Mouse (Mus musculus) MEL (cell line): ENCODE measurements at regions not wholly inside any gene's neighbourhood (a gene's known extent, or its start where the extent isn't known, plus 50 kb on each side); places are given as distances from the start of the nearest gene placed in this dataset.

ENCODE experiments used
- CHD1 ChIP-seq: IDR thresholded peaks from 2 replicates; pipeline ENCODE4 v1.6.1; 2012; ENCODE audit warnings: low read depth, mild to moderate bottlenecking, inconsistent platforms, low read length, improper control_type of control experiment
- CTCF ChIP-seq, 3 experiments: IDR thresholded peaks in 2 of 3; conservative IDR thresholded peaks in 1 of 3; 2 replicates each; pipeline ENCODE4 v1.5.1; 2011 to 2012; ENCODE audit warnings: low read length in 3 of 3, low read depth in 2 of 3, mild to moderate bottlenecking in 2 of 3, improper control_type of control experiment in 1 of 3, inconsistent platforms in 1 of 3, mixed read lengths in 1 of 3, moderate library complexity in 1 of 3; ENCODE audit not compliant: control insufficient read depth in 1 of 3, insufficient read depth in 1 of 3, poor library complexity in 1 of 3, severe bottlenecking in 1 of 3
- HCFC1 ChIP-seq: IDR thresholded peaks from 2 replicates; pipeline ENCODE4 v1.6.1; 2012; ENCODE audit warnings: low read depth, mild to moderate bottlenecking, inconsistent platforms, low read length, improper control_type of control experiment, moderate library complexity
- KAT2A ChIP-seq: conservative IDR thresholded peaks from 2 replicates; pipeline ENCODE4 v1.6.1; 2012; ENCODE audit warnings: low read depth, low read length, improper control_type of control experiment, inconsistent platforms
- MAFK ChIP-seq: IDR thresholded peaks from 2 replicates; pipeline ENCODE4 v1.6.1; 2011; ENCODE audit warnings: low read depth, mild to moderate bottlenecking, low read length, improper control_type of control experiment, borderline replicate concordance
- MEF2A ChIP-seq: IDR thresholded peaks from 2 replicates; pipeline ENCODE4 v1.6.1; 2014; ENCODE audit warnings: low read depth, mild to moderate bottlenecking, inconsistent platforms, low read length, improper control_type of control experiment; ENCODE audit not compliant: poor library complexity, insufficient replicate concordance, severe bottlenecking; ENCODE audit errors: extremely low read depth
- NRF1 ChIP-seq: IDR thresholded peaks from 2 replicates; pipeline ENCODE4 v1.6.1; 2014; ENCODE audit warnings: low read depth, mild to moderate bottlenecking, inconsistent platforms, low read length, improper control_type of control experiment, moderate library complexity; ENCODE audit not compliant: poor library complexity, insufficient read depth, severe bottlenecking
- POLR2A ChIP-seq, 2 experiments: IDR thresholded peaks; 2 replicates each; pipeline ENCODE4 v1.6.1; 2011 to 2012; ENCODE audit warnings: low read length in 2 of 2, mild to moderate bottlenecking in 2 of 2, control low read depth in 1 of 2, improper control_type of control experiment in 1 of 2, low read depth in 1 of 2, moderate library complexity in 1 of 2; ENCODE audit not compliant: control insufficient read depth in 1 of 2, insufficient read depth in 1 of 2, poor library complexity in 1 of 2
- SIN3A ChIP-seq: IDR thresholded peaks from 2 replicates; pipeline ENCODE4 v1.6.1; 2012; ENCODE audit warnings: low read length, improper control_type of control experiment, inconsistent platforms
- TAL1 ChIP-seq: IDR thresholded peaks from 2 replicates; pipeline ENCODE4 v1.6.1; 2012; ENCODE audit warnings: mild to moderate bottlenecking, inconsistent platforms, low read length, moderate library complexity, mixed read lengths
- ZNF384 ChIP-seq: IDR thresholded peaks from 2 replicates; pipeline ENCODE4 v1.6.1; 2012; ENCODE audit warnings: low read depth, mild to moderate bottlenecking, inconsistent platforms, low read length, improper control_type of control experiment

DNA sequence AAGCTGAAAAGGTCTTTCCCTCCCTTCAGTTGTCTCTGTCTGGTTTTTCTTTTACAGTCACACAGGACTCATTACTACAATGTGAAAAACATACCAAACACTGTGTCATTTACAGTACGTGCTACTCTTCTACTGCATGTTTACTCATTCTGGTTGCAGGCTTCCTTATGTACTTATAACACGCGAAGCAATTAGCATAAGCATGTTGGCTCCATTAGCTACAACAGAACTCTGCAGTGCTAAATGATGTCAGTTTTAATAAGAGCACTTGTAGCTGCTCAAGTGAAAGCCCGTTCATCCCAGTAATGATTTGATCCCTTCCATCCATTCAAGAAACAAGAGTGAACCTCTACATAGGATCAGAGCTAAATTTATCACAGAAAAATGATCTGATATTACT lies 199.2 kb downstream of the S1pr1 start:
- TF ChIP-seq CTCF (IDR thresholded peaks at IDR 0.05 in 2 of 3, conservative IDR thresholded peaks at IDR 0.05 in 1 of 3; ENCODE audit: control insufficient read depth in 1 of 3, insufficient read depth in 1 of 3, low read depth in 2 of 3, low read length in 3 of 3, poor library complexity in 1 of 3, severe bottlenecking in 1 of 3) (no peak), TAL1 (no peak), CHD1 (no peak), POLR2A (IDR thresholded peaks at IDR 0.05; ENCODE audit: control insufficient read depth in 1 of 2, insufficient read depth in 1 of 2, low read depth in 1 of 2, low read length in 2 of 2, poor library complexity in 1 of 2) (no peak), HCFC1 (no peak), MAFK (no peak), ZNF384 (no peak), KAT2A (no peak), MEF2A (no peak), NRF1 (no peak), SIN3A (no peak)
